Mouse (Mus musculus): ENCODE results near the gene Gad2. TPM values are rescaled to one million over a fixed set of nuclear protein-coding genes. Genes with fewer than 3 reads are reported as not detected.

The Gad2 gene
- polyA plus RNA-seq, 2 experiments, result not detected

DNA sequence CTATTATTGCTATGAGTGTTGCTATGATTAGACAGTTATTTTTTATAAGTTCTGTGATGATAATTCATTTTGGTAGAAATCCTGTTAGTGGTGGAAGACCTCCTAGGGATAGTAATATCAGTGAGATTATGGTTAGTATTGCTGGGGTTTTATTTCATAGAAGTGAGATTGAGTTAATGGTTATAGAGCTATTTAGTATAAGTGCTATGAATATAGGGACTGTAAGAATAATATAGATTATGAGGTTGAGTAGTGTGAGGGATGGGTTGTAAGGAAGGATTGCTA lies 31.9 kb upstream of the Gad2 start:
- H3K36me3 ChIP-seq (replicated peaks; ENCODE audit: control insufficient read depth, insufficient read depth, low read depth), result no peaks in the 10 kb centered on the region
- no peak overlapping the region for H3K4me3 ChIP-seq (ENCODE audit: insufficient read depth in 1 of 2, low read depth in 2 of 2, low read length in 2 of 2)
- no peak overlapping the region for H3K4me2 ChIP-seq (ENCODE audit: low read depth)
- H3K27me3 ChIP-seq (ENCODE audit: control insufficient read depth, insufficient read depth, low read length), result no peaks in the 10 kb centered on the region
- TF ChIP-seq CTCF (IDR thresholded peaks at IDR 0.05; ENCODE audit: low read depth), result no peak
- TF ChIP-seq EP300 (IDR thresholded peaks at IDR 0.05; ENCODE audit: low read depth), result no peak
- no peaks in the 10 kb centered on the region for H3K4me1 ChIP-seq (replicated peaks; ENCODE audit: control insufficient read depth in 2 of 2, insufficient read depth in 2 of 2, low read length in 1 of 2)
- ATAC-seq (ENCODE audit: insufficient read depth) (no peak), DNase-seq (ENCODE audit: low read depth in 3 of 3, low spot score in 3 of 3) (no peak)
- no peak overlapping the region for H3K27ac ChIP-seq
- H3K9ac ChIP-seq (replicated peaks), result no peak overlapping the region
- no peaks in the 10 kb centered on the region for H3K9me3 ChIP-seq (ENCODE audit: control insufficient read depth, low read length)

DNA sequence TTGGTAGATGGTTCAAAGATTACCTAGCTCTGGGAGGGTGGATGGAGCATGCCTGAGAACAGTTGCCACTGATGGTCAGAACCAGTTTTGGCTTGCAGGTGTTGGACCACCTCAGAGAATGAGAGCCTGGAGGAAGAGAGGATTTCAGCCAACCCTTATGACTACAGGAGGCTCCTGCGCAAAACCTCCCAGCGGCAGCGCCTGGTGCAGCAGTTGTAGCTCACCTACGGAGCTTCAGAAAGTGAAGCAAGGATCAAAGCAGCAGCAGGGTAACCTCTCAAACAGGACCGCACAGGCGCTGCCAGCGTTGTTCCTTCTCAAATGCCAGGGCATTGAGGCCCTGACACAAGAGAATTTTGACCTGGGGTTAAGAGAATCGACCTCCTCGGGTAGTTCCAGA lies 4.1 kb upstream of the Gad2 start:
- Histone ChIP-seq H3K4me3 (ENCODE audit: insufficient read depth in 1 of 2, low read depth in 2 of 2, low read length in 2 of 2) (no peak overlapping the region), H3K4me1 (replicated peaks; ENCODE audit: control insufficient read depth in 2 of 2, insufficient read depth in 2 of 2, low read length in 1 of 2) (no peaks in the 10 kb centered on the region), H3K27ac (no peak overlapping the region), H3K9me3 (ENCODE audit: control insufficient read depth, low read length) (no peaks in the 10 kb centered on the region), H3K36me3 (replicated peaks; ENCODE audit: control insufficient read depth, insufficient read depth, low read depth) (no peaks in the 10 kb centered on the region), H3K4me2 (ENCODE audit: low read depth) (no peak overlapping the region), H3K27me3 (ENCODE audit: control insufficient read depth, insufficient read depth, low read length) (peaks cover 49% of the 10 kb centered on the region), H3K9ac (replicated peaks) (no peak overlapping the region)
- ATAC-seq (ENCODE audit: insufficient read depth) (no peak), DNase-seq (ENCODE audit: low read depth in 3 of 3, low spot score in 3 of 3) (no peak)
- TF ChIP-seq EP300 (IDR thresholded peaks at IDR 0.05; ENCODE audit: low read depth) (no peak), CTCF (IDR thresholded peaks at IDR 0.05; ENCODE audit: low read depth) (no peak)
- 7% methylated on average over 9 of the region's 9 CpGs for WGBS (ENCODE audit: insufficient replicate concordance)

DNA sequence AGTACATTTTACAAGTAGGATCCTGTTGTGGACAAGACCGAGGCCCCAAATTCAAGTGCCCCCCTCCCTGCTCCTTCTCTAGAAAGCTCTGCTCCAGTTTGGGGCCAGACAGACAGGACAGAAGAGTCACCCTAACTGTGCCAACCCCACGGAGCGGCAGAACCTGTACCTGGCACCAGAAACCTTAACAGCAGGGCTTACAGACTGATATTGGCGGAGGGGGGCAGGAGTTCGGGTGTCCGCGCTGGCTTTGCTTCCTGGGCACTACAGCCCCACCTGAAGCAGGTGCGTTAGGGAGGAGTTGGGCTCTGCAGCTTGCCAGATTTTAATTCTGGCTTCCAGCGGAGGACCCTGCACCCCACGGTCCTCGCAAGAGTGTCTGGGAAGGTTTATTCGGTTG lies 2.6 kb upstream of the Gad2 start:
- Histone ChIP-seq H3K4me3 (ENCODE audit: insufficient read depth in 1 of 2, low read depth in 2 of 2, low read length in 2 of 2) (no peak overlapping the region), H3K36me3 (replicated peaks; ENCODE audit: control insufficient read depth, insufficient read depth, low read depth) (no peaks in the 10 kb centered on the region), H3K9ac (replicated peaks) (no peak overlapping the region), H3K27me3 (ENCODE audit: control insufficient read depth, insufficient read depth, low read length) (peaks cover 64% of the 10 kb centered on the region), H3K27ac (no peak overlapping the region), H3K4me1 (replicated peaks; ENCODE audit: control insufficient read depth in 2 of 2, insufficient read depth in 2 of 2, low read length in 1 of 2) (no peaks in the 10 kb centered on the region), H3K9me3 (ENCODE audit: control insufficient read depth, low read length) (no peaks in the 10 kb centered on the region), H3K4me2 (ENCODE audit: low read depth) (no peak overlapping the region)
- TF ChIP-seq CTCF (IDR thresholded peaks at IDR 0.05; ENCODE audit: low read depth), result no peak
- no peak for TF ChIP-seq EP300 (IDR thresholded peaks at IDR 0.05; ENCODE audit: low read depth)
- DNase-seq (ENCODE audit: low read depth in 3 of 3, low spot score in 3 of 3) (no peak), ATAC-seq (ENCODE audit: insufficient read depth) (no peak)
- WGBS (ENCODE audit: insufficient replicate concordance), result 4% methylated on average over 12 of the region's 12 CpGs

DNA sequence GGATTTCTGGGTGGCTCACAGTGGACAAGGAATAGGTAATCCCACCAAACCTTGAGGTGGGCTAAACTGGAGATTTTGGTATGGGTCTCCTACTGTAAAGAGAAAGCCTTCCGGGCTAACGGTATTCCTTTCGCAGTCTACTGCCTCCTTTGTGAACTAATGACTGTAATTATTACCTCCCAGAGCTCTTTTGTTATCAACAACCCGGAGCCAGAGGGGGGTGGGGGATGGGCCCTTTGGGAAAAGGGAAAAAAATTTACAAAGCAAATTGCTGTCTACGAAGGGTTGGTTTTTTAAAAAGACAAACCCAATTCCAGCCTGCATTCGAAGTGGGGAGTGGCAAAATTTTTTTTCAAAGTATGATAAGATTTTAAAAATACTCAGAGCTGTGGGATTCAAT lies 2.0 kb upstream of the Gad2 start:
- H3K9me3 ChIP-seq (ENCODE audit: control insufficient read depth, low read length), result no peaks in the 10 kb centered on the region
- 3% methylated on average over 6 of the region's 6 CpGs for WGBS (ENCODE audit: insufficient replicate concordance)
- no peaks in the 10 kb centered on the region for H3K4me1 ChIP-seq (replicated peaks; ENCODE audit: control insufficient read depth in 2 of 2, insufficient read depth in 2 of 2, low read length in 1 of 2)
- DNase-seq (ENCODE audit: low read depth in 3 of 3, low spot score in 3 of 3) (no peak), ATAC-seq (ENCODE audit: insufficient read depth) (no peak)
- H3K9ac ChIP-seq (replicated peaks), result no peak overlapping the region
- no peaks in the 10 kb centered on the region for H3K36me3 ChIP-seq (replicated peaks; ENCODE audit: control insufficient read depth, insufficient read depth, low read depth)
- no peak overlapping the region for H3K4me3 ChIP-seq (ENCODE audit: insufficient read depth in 1 of 2, low read depth in 2 of 2, low read length in 2 of 2)
- TF ChIP-seq CTCF (IDR thresholded peaks at IDR 0.05; ENCODE audit: low read depth), result no peak
- TF ChIP-seq EP300 (IDR thresholded peaks at IDR 0.05; ENCODE audit: low read depth), result no peak
- no peak overlapping the region for H3K4me2 ChIP-seq (ENCODE audit: low read depth)
- H3K27ac ChIP-seq, result no peak overlapping the region
- H3K27me3 ChIP-seq (ENCODE audit: control insufficient read depth, insufficient read depth, low read length), result peaks cover 70% of the 10 kb centered on the region

DNA sequence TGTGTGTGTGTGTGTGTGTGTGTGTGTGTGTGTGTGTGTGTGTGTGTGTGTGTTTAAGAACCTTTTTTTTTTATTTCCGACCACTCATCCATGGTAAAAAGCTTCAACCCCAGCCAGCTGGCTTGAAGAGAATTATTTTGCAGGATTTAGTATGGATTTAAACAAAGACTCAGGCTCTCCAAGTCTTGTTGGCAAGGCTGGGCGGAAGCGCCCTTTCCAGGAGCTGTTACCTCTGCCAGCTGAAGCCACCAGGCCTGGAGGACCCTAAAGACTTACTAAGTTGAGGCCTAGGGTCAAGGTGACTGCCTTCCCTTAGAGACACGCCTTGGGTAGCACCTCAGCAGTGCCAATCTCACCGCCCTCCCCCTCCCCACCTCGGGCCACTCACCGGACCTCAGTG lies 1.5 kb upstream of the Gad2 start:
- DNase-seq (ENCODE audit: low read depth in 3 of 3, low spot score in 3 of 3), result no peak
- Histone ChIP-seq H3K27me3 (ENCODE audit: control insufficient read depth, insufficient read depth, low read length) (peaks cover 75% of the 10 kb centered on the region), H3K4me1 (replicated peaks; ENCODE audit: control insufficient read depth in 2 of 2, insufficient read depth in 2 of 2, low read length in 1 of 2) (no peaks in the 10 kb centered on the region), H3K9me3 (ENCODE audit: control insufficient read depth, low read length) (no peaks in the 10 kb centered on the region), H3K9ac (replicated peaks) (no peak overlapping the region), H3K4me2 (ENCODE audit: low read depth) (no peak overlapping the region), H3K36me3 (replicated peaks; ENCODE audit: control insufficient read depth, insufficient read depth, low read depth) (no peaks in the 10 kb centered on the region), H3K27ac (no peak overlapping the region), H3K4me3 (ENCODE audit: insufficient read depth in 1 of 2, low read depth in 2 of 2, low read length in 2 of 2) (no peak overlapping the region)
- TF ChIP-seq EP300 (IDR thresholded peaks at IDR 0.05; ENCODE audit: low read depth) (no peak), CTCF (IDR thresholded peaks at IDR 0.05; ENCODE audit: low read depth) (no peak)
- WGBS (ENCODE audit: insufficient replicate concordance), result 9% methylated on average over 7 of the region's 7 CpGs
- ATAC-seq (ENCODE audit: insufficient read depth), result no peak

All from liver, embryonic 14.5 days (tissue).